Mouse (Mus musculus) heart, postnatal 25 days (tissue): ENCODE measurements around the gene Eddm3b. TPM values are rescaled to one million over a fixed set of nuclear protein-coding genes. Genes with fewer than 3 reads are reported as not detected.
"Not testable (repeated sequence)": the region's sequence is repeated elsewhere in the genome, so short reads cannot be mapped to it uniquely, and the experiment has no call there.

ENCODE experiments used
- DNase-seq: peaks from one replicate; pipeline ENCODE4 v3.0.0; 2022; ENCODE audit warnings: low spot score
- intact Hi-C: fragments of 180-260 bp; cut with DNase I; formaldehyde crosslinking; loops from one replicate; pipeline ENCODE4 v1.15.1; 2025
- total RNA-seq, 2 experiments: library from RNA; stranded (reverse); gene quantifications; 2 replicates each; pipeline ENCODE4 v1.2.3; 2021

Gene Eddm3b
- total RNA-seq, 2 experiments from 2014 or later, result not detected

DNA sequence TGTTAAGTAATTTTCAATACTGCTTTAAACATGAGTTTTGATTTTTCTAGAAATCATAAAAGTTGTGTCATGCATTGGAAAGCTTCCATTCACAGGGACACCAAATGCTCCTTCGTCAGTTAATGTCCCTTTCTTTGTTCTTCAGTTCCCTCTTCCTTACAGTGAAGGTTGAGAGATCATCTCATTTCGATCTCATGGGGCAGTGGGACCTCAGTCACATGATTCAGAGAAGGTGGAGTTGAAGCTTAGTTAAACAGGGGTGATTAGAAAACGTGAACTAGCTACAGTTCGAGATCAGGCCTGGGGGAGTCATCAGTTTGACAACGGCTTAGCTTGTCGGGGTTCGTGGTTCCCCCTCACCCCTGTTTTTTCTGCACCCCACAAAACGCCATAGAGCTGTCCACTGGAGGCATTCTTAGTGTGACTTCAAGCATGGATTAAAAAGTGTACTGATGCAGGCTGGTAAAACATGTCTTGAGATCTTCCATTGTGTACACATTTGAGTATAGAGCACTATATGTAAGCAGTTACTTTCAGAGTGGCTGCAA lies 22.1 kb upstream of the Eddm3b start:
- intact Hi-C loops, result no loop called here
- DNase-seq, result no peak

DNA sequence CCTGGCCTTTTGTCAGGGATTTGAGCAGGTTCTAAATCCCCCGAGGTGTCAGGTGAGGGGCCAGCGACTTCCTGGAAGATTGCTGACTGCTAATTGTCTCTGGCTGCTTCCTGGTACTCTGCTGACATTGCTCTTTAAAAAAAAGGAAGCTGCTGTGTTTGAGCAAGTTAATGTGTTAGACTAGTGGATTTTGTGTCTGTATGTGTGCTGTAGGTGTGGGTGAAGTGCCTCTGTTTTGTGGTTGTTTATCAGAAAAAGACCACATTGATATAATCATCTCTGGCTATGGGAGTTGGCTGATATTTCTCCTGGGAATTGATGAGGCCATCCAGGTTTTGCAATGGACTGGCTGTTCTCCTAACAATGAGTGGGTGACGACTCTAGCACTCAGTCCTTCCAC lies 20.7 kb upstream of the Eddm3b start:
- intact Hi-C loops, result no loop called here
- no peak for DNase-seq

DNA sequence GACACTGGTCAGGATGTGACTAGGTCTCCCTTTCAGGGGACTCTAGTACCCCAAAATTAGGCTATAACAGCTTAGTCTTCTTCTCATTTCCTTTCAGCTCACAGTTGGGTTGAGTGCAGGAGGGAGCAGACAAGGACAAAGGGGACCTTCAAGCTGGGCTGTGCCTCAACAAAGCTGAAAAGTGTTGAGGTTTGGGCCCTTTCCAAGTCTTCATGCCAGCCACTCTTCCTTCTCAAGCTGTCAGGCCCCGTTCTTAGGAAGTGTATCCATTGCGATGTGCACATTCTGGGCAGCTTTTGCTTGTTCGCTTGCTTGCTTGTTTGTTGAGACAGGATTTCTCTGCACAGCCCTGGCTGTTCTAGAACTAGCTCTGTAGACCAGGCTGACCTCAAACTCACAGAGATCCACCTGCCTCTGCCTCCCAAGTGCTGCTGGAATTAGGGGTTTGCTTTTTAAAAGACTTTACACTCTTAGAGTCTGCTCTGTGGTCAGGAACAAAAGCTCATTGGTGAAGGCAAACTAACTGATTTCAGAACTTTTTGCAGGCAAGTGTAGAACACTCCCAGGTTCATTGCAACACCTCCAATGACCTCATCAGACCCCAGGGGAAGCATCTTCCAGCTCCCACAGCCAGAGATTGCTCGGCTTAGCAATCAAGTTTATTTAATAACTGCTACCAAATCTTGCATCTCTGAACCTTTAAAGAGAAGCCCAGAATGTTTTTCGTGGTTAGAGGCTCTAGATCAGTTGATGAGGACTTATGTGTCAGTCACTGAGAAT lies 19.9 kb upstream of the Eddm3b start:
- intact Hi-C loops, result no loop called here
- no peak for DNase-seq

DNA sequence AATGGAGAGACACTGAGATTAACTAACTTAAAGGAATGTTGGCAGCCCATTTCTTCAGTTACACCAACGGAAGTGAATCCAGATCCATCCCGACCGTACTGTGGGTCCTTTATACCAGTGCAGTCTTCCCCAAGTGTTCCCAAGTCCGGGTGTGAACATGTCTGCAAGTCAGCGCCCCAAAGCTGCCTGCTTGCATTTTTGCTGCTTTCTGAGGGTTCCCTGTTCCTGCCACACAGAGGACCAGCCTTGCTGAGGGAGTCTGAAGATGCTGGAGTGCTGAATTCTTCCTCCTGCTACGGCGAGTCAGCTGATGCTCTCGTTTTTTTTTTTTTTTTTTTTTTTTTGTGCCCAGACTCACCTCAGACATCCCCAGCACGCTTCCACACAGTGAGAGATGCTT lies 19.3 kb upstream of the Eddm3b start:
- DNase-seq, result no peak
- intact Hi-C loops, result loop anchor here (5.0 kb wide), 1 partner anchor 68 kb away; no protein-coding TSS in a partner anchor

DNA sequence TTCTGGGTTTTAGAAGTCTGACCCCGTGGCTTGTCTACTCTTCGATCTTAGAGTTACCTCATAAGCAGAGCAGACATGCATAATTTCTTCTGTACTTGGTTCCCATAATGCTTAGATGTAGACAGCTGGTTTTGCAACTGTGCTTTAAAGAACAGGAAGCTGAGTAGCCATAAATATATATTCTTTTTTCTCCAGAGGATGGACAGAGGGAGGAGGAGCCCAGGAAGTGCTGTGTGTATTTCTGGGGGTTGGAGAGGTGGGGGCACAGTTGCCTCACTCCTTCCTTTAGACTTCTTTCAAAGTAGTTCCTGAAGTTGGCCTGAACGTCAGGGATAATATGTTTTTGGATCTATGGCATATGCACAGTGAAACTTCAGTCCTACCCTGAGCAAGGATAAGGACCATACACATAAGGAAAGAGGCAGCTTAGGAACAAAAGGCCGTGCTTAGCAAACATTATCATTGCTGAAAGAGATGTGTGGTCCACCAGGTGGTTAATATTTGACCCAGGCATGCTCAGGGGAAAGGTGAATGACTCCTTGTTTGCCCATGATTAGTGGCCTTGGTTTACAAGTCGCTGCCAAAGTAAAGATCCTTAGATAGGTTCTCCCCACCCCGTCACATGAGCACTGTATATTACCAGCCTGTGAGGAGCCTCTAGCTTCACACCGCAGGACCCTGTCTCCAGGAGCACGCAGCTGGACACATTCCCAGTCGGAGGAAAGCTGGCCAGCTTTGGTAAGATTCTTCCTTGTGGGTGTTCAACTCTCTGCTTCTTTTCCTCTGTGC lies 18.3 kb upstream of the Eddm3b start:
- no peak for DNase-seq
- intact Hi-C loops, result loop anchor here (5.0 kb wide), 1 partner anchor 69 kb away; no protein-coding TSS in a partner anchor

DNA sequence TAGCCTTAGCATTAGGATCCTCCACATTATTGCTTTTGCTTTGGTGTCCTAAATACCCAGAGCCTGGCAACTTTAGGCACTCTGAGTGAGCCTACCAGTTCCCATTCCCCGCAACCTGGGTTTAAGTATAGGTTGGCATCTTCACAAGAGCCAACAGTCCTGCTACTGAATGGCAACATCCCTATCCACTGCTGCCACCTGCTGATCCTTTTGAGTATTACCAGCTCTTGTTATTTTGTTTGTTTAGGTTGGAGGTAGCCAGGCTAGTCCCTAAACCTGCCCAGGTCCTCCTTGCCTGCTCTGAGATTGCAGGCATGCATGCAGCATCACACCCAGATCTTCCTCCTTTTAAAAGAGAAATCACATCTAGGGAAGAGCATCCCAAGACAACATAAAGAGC lies 15.9 kb upstream of the Eddm3b start:
- intact Hi-C loops, result loop anchor here (2.0 to 5.0 kb wide), 2 partner anchors 71 to 297 kb away; no protein-coding TSS in a partner anchor
- DNase-seq, result not testable (repeated sequence)

DNA sequence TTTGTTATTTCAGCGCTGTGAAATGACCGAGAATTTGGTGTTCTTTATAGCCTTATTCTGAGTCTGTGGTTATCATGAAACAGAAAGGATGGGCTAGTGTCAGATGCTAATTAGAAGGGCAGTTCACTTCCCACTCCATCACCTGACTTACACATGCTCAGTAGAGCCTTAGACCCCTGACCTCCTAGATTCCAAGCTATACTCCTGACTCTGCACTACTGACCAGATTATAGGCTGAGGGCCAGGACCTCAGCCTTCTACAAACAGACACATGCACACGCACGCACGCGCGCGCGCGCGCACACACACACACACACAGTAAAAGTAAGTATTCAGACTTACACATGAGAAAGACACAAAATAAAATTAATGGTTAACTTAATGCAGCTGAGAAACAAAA lies 15.3 kb upstream of the Eddm3b start:
- intact Hi-C loops, result loop anchor here (2.0 to 5.0 kb wide), 2 partner anchors 72 to 298 kb away; no protein-coding TSS in a partner anchor
- DNase-seq, result no peak

DNA sequence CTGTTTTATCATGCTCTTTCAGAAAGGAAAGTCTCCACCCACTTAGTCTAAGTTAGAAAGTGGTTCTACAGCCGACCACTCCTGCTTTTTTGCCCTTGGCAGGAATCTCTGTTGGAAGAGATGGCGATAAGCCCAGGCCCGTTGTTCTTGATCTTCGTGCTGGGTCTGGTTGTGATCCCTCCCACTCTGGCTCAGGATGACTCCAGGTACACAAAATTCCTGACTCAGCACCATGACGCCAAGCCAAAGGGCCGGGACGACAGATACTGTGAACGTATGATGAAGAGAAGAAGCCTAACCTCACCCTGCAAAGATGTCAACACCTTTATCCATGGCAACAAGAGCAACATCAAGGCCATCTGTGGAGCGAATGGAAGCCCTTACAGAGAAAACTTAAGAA lies 12.9 kb upstream of the Eddm3b start:
- intact Hi-C loops, result loop anchor here (5.0 kb wide), 2 partner anchors 141 to 381 kb away; no protein-coding TSS in a partner anchor
- no peak for DNase-seq

DNA sequence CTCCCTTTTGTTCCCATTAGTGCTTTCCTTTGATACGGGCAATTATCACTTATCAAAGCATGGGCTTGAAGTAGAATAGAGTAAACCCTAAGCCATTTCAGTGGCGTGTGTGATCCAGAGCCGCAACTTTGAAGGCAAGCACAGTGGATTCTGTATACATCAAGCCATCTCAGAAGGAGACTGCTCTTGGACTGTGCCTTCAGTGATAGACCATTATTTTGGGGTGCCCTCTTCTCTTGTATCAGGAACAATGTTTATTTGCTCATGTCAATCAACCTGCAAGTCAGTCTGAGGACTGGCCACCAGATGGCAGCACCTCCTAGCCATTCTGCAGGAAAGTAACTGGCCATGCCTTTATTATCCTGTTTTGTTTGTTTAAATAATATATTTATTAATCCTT lies 11.0 kb upstream of the Eddm3b start:
- intact Hi-C loops, result loop anchor here (2.0 to 5.0 kb wide), 5 partner anchors 70 to 379 kb away; no protein-coding TSS in a partner anchor

DNA sequence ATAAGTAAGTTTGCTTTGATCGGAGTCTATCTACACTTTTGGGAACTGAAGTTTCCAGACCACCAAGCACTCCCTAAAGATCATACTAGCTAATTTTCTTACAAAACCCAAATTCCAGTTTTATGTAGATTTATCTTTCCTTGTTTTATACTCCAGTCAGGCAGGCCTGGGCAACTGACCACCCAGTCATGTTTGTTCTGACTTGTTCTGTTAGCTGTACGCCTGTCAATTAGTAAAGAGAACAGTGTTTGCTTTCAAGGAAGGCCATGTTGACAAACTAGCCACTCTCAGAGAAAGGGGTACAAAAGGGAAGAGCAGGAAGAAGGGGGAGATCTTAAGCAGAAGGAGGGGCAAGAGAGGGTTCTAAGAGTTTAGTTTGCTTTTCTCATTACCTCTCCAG lies 9.9 kb upstream of the Eddm3b start:
- intact Hi-C loops, result loop anchor here (5.0 kb wide), 2 partner anchors 138 to 378 kb away; no protein-coding TSS in a partner anchor

More for the DNA sequence above, 11.0 kb upstream of the Eddm3b start:
- DNase-seq, result no peak

DNA sequence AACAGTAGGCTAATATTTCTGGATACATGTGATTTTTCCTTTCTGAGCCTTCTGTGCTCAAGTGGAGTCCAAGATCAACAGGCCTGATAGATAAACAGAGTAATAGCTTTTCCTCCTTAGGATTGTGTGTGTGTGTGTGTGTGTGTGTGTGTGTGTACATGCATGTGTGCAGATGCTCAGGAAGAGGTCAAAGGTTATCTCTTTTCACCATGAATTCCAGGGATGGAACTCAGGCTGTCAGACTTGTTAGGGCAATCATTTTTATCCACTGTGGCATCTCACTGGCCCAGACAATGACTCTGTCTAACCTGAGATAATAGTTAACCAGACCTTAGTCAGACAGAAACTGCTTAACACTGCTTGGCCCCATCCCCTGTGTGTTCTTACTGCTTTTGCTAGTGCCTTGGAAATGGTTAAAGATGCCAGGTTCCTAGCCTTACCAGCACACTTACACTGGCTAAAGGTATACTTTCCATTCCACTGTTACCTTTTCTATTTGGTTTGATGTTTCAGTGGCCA lies 7.7 kb upstream of the Eddm3b start:
- intact Hi-C loops, result no loop called here
- DNase-seq, result no peak

More for the DNA sequence above, 9.9 kb upstream of the Eddm3b start:
- DNase-seq, result no peak

DNA sequence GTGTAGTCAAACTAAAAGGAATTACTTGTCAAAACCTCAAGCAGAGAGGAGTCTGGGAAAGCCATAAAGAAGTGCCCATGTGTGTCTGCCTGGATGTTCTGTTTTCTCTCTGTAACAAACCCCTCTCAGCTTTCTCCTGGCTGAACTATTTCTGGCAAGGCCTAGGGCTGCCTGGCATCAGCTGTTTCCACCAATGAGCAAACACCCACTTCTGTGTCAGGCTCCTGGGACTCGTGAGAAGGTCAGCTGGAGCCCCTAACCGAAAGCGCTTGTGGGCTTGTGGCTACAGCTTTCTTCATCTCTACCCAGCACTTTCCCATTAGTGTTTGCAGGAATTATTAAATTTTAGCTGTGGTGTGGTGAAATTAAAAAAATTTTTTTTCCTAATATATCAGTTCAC lies 2.3 kb upstream of the Eddm3b start:
- intact Hi-C loops, result no loop called here
- DNase-seq, result no peak

DNA sequence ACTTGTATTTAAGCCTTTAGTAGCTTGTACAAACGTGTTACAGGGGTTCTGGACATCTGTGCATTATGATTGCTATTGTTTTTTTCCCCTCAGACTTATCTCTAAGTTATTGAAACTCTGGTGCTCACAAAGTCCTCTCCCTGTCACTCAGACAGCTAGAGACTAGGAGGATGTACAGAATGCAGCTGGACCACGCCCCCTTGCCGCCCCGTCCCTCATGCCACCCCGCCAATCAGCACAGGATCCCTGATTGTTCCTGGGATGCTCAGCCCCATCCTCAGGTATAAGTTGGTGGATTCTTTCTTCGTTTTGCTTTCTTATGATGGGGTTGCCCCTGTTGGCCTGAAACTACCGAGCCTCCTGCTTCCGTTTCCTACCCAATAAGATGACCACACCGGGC lies 750 bp upstream of the Eddm3b start:
- no peak for DNase-seq
- intact Hi-C loops, result no loop called here

DNA sequence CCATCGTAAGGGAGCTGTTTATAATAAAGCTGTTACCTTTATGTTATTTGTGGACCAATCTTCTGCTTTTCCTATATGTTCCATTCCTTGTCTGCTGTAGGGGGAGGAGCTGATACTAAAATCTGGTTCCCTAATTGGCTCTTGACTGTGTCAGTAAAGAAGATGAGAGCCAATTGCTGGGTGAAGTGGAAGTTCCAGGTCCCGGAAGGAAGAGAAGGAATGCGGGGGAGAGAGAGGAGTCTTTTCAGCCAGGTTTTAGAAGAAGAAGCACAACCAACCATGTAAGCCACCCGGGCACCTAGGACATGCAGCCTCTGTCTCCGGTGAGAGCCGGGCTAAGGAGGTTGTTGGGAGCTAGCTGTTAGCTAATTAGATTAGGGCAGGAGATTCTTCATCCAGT lies 11.5 kb downstream of the Eddm3b start:
- intact Hi-C loops, result no loop called here
- DNase-seq, result no peak

DNA sequence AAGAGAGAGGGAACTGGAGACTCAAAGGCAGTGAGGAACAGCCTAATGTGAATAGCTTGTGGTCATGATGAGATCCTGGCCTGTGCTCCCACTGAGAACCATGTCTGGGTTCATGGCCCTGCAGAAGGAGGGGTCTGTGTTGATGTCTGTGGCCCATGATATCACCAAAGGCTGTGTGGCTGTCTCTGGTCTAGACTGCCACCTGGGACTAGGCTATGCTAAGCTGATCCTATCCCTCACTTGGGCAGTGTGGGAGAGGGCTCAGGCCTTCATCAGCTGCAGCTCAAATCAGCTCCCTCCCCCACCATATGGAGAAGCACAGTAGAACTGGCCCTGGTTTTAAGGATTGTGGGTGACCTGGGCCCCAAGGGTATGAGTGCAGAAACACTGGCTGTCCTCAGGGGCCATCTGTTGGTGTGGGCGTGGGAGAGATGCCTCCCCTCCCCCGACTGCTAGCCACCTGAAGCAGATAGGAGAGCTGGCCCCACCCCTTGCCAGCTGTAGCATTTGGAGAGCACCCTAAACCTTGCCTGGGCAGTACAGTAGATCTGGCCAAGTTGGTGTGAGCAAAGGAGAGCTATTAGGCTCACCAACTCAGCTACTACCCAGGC lies 13.5 kb downstream of the Eddm3b start:
- DNase-seq, result no peak
- intact Hi-C loops, result no loop called here

DNA sequence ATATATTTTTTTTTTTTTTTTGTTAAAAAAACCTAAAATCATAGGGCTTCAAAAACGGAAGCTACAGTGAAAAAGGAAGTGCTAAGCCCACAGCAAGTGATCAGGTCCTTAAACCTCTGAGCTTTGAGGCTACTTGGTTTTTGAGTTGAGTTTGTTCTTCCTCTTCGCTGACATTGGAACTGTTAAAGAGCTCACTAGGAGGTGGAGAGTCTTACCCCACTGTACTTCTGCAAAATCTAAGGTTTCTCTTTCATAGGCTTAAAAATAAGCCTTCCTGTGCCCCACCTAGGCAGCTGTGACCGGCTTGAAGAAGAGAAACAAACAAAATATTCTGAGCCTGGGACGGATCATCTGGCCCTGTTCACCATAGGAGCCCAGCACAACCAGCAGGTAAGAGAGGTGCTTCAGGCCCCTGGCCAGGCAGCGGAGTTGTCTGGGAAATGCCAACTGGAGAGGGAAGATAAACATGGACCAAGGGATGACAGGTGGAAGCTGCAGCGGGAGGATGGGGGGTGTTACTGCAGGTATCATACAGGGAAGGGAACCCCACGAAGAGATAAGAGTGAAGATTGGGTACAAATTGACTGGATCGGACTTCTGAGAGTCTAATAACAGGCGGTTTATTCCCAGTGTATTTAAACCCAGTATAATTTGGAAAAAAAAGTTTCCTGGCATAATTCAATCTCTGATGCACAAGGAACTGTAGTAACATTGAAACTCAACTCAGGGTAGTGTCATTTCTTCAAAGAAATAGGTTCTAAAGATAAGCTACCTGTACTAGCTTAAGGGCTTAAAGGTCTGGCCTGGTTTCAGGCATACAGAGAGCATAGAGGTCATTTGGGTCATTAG lies 14.8 kb downstream of the Eddm3b start:
- DNase-seq, result no peak

DNA sequence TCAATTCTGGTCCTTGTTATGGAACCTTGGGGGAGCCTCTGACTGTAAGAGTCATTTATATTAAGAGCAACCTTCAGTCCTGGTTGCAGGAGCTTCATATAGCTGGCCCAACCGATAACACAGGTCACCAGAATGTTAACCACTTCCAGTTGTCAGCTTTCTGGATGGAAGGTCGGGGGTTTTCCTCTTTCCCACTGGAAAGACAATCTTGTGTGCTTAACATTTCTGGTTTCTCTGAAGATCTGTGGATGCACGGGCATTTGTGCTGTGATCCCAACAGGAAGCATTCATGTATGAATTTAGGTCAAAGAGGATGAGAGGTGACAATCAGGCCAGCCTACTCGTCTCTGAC lies 15.4 kb downstream of the Eddm3b start:
- no peak for DNase-seq
- intact Hi-C loops, result no loop called here

More for the DNA sequence above, 14.8 kb downstream of the Eddm3b start:
- intact Hi-C loops, result no loop called here

DNA sequence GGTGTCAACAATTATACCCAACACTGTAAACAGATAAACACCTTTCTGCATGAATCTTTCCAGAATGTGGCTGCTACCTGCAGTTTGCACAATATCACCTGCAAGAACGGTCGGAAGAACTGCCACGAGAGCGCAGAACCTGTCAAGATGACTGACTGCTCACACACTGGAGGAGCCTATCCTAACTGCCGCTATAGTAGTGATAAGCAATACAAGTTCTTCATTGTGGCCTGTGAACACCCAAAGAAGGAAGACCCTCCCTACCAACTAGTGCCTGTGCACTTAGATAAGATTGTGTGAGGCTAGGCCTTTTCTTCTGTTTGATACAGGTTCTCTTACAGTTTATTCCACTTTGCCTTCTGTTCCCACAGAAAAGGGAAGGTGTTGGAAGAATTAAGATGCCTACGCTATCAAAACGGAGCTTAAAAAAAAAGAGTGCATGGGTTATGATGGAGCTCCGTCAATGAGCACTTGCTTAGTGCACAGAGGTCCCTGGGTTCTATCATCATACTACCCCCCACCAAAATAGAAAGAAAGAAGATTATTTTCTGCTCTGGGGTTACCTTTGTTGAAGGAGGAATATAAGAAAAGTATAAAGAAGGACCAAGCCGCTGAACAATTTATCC lies 16.2 kb downstream of the Eddm3b start:
- DNase-seq, result no peak
- intact Hi-C loops, result no loop called here
